Mouse (Mus musculus): ENCODE data around the gene Aff3.

Gene Aff3

DNA sequence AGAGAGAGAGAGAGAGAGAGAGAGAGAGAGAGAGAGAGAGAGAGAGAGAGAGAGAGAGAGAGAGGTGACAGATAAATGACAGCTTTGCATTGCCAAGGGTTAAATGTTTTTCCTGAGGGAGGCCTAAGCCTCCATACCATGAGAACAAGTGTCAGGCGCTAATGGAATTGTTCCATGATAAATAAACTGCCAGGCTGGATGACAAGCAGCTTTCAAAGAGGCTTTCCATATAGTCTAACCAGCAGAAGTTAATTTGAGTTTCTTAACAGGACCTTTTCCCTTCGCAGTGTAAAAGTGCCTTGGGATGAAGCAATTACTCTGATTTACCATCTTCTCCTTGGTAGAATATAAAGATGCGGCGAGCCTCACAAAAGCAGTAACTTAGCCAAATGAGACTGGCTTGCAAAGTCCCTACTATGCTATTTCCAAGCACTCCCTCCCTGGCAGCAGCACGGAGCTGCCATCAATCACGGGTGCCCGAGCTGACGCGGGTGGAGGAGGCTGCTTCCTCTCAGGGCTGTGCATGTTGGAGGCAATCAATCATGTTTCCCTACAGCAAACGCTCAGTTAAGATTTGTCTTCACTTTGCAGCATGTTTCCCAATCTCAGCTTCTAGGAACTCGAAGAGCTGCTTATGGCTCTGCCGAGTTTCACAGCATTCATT lies 119.3 kb downstream of the Aff3 start:
- no peak for DNase-seq (ENCODE audit: low read depth, low spot score)

DNA sequence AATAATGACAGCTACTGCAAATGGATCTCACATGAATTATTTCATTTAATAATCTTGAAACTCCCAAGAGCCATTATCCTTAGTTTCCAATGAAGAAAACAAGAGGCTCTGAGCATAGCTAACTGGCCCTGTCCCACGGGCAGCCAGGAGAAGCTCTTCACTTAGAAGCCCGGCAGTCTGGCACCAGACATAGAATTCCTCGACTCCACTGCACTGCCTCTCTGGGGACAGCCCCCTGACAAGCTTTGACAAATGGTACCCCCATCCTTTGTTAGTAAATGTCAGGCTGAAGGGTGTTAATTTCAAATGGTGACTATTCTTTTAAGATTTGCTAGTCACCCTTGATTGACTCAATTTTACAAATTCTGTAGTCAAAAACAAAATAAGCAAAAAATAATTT lies 120.3 kb downstream of the Aff3 start:
- DNase-seq (ENCODE audit: low read depth, low spot score): no peak

DNA sequence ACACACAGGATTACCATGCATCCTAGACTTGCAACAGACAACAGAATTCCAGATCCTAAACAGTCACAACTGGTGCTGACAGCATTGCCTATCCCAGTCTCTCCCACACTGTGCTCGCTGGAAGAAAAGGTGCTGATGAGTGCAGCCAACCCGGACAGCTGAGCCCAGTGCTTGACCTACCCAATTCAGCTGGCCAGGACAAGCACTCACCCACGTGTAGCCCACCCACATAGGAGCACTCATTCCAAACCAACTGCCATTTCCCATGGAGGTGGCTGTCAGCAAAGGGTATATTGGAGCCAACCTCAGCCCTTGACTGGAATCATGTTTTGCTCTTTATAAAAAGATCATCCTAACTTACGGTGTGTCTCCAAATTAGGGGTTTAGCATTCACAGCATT lies 123.2 kb downstream of the Aff3 start:
- DNase-seq (ENCODE audit: low read depth, low spot score): no peak

DNA sequence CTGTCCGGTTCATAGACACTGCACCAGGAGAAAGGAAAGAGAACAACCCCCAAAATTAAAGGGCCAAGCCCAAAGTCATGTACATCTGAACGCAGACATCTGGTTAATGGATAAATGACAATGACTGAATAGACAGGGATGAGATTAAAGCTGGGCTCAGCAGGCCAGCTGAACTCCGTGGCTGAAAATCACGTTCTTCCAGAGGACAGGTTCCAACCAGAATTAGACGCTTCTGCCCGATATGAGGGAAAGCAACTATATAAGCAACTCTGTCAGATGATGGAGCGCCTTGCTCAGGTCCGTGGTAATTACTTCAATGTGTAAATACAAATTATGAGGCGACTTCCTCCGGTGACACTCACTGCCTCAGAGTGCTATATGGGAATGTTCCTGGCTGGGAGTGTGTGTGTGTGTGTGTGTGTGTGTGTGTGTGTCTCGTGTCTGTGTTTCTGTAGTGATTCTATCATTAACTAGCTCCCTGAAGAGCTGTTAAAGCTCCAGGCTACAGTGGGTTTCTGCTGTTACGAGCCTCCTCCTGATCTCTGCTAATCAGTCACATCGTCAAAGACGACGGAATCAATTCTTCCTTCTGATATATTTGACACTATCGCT lies 127.7 kb downstream of the Aff3 start:
- no peak for DNase-seq (ENCODE audit: low read depth, low spot score)

DNA sequence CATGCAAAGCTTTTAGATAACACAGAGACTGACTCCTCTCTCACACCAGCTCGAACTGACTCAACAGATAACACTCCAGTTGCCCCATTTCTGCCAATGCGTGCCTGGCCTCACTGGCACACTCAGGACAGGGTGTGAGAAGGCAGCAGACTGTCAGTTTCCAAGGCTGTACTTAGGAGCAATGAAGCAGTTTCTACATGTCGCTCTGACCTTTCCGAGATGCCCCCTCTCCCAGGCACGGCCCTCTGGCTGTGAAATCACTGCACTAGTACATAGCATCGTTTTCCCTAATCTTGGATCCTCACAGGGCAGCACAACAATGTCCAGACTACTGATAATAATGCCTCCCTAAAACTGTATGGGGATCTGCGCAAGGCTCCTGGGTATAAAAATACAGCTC lies 132.2 kb downstream of the Aff3 start:
- no peak for DNase-seq (ENCODE audit: low read depth, low spot score)

DNA sequence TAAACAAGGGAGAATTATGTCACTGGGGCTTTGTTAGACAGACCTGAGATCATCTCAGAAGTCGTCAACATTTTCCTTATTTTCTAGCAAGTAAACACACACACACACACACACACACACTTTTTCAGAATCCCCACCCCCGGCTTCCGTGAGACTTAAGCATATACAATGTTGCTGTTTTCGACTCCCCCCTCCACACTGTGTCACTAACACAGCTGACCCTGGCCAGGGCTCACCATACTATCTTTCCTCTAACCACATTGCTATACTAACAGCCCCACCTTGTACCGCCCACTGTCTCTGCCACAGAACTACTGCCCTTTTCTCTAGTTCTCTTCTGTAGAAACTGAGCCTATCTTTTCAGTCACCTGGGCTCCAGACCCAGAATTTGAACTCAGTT lies 136.1 kb downstream of the Aff3 start:
- no peak for DNase-seq (ENCODE audit: low read depth, low spot score)

DNA sequence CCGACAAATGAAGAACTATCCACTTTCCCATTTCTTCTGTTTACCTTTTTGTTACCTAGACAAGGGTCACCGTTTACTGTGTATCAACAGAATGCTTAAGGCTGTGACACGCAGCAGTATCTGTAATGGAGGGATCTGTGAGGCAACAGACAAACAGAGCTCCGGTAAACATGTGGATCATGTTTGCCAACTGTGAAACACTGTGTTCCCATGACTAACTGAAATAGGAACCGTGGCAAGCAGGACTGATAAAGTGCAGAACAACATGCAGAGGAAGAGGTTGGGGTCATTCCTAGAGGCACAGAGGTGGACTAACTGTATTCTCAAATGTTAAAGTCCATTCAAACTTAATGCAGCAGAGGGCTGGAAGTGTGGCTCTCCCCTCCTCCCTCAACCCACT lies 138.2 kb downstream of the Aff3 start:
- DNase-seq (ENCODE audit: low read depth, low spot score): no peak

DNA sequence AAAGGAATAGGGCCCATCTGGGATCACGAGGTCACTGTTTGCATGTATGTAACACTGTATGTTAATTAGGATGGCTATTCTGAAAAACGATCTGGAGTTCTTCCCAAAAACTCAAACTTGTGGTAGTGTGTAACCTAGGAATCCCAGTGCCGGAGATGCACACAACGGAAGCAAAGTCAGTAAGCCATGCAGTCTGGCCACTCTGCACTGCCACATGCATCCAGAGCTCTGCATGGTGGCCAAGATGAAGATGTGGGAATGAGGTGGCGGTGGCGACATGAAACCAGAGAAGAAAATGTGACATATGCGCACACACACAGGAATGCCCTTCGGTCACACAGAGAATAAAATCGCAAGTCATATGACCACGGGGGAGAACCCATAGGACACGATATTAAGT lies 143.1 kb downstream of the Aff3 start:
- DNase-seq (ENCODE audit: low read depth, low spot score): no peak

DNA sequence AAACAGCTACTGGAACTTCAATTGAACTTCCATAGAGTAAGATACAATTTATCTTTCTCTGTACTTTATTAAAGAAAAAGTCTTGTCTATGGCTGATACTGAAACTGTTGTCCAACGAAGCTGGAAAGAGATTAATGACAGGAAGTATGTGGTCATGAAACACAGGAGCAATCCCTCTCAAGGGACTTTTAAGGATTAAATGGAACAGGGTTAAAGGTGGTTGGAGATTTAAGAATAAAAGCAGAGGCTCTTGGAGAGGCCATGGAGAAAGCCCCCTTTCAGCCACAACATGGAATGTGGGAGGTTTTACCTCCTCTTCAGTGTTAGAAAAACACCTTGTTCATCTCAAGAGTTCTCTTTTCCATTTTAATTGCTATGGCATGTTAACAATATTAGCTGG lies 148.5 kb downstream of the Aff3 start:
- no peak for DNase-seq (ENCODE audit: low read depth, low spot score)

DNA sequence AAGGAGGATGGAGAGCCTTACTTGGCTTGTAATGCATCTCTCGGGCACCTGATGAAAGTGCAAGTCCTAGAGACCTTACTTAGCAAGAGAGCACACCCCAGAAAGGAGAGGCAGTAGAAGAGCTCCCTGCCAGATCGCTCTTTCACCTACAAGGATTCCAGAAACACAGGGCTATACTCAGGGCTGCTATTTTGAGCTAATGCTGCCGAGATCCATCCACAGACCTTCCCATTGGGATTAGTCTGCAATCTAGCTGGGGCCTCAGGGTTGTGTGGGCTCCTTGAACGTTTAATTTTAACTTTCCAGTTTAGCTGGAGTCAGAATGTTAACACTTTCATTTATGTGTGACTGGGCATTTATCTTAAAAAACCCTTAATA lies 150.1 kb downstream of the Aff3 start:
- no peak for DNase-seq (ENCODE audit: low read depth, low spot score)

DNA sequence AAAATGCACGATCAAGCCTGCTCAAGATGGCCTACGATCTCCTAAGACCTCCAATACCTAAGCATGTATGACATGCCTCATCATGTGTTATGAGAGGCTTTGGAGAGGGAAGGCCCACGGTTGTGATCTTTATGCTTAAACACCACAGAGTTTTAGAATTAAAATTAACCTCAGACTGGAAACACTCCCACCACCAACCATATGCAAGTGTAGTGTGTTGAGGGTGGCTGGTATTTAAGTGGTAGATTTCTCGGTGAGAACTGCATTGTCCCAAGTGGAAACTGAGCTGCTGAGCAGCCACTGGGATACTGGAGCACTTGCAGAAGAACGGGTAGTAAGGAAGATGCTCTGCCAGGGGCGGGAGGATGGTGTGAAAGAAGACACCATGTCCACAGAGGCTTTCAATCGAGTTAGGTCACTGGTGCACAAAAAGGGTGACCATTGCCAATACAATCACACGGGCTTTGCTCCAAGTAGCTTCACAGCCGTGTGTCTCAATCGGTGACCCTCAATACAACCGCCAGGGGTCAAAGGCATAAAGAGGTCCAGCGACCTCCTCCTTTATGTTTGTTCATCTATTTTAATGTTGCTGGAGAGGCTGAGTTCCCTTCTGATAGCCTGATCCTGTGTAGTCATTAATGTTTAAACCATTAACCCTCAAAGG lies 150.7 kb downstream of the Aff3 start:
- no peak for DNase-seq (ENCODE audit: low read depth, low spot score)

DNA sequence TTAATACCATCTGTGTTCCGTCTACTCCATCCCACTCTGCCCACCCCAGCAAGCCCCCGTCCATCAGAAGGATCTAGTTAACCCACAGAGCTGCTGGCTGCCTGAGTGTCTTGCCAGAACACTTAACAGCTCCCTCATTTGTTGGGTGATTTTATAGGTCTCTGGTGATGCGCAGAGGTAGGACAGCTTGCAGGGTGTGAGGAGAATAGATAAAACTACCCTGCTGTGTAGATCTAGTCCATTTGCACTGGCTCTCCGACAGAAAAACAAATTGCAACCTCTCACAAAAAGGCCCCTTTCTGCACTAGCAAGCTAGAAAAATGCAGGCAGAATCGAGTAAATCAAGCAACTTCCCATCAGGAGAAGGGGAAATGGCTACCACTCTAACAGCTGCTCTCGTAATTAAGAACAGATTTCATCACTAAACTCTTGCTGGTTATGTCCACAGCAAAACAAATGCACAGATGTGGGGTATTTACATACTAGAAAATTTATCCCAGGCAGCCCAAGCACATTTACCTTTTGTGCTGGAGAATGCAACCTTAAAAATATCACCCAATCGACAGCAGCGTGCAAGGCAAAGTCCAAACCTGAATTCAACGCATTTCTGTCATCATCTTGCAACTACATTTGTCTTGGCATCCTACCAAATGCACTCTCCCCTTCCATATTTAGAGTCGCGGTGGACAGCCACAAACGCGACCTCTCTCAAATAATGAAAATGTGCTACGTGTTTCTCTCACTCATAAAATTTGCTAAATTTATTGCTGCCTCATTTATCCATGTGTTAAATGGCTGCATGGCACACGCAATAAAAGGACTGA lies 152.3 kb downstream of the Aff3 start:
- no peak for DNase-seq (ENCODE audit: low read depth, low spot score)

DNA sequence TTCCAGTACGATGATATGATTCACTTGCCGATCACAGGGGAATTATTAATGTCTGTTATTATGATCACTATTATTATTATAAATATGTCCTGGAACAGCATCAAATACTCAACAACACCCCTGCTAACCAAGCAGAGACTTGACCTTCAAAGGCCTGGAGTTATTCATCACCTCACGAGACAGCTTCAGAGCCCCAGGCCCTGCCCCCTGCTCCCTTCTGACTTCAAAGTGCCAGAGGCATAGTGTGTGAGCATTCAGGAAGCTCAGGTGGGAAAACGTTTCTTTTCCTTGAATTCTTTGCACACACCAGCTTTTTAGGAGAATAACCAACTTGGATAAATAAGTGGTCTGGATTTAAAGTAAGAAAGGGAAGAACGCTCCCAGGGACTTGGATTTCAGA lies 153.7 kb downstream of the Aff3 start:
- DNase-seq (ENCODE audit: low read depth, low spot score): no peak

DNA sequence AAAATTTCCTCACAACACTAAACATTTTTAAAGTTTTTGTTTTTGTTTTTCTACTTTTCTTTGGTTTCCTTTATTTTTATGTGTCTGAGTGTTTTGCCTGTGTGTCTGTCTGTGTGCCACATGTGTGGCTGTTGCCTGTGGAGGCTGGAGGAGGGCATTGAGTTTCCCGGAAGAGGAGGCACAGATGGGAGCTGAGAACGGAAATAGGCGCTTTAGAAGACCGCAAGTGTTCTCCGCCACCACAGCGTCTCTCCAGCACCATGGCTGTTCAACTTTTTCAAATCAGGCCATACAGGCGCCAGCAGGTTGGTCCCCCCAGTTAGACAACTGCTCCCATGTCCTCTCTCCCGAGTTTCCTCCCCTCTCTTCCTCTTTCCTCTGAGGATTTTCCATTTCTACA lies 155.5 kb downstream of the Aff3 start:
- DNase-seq (ENCODE audit: low read depth, low spot score): no peak

DNA sequence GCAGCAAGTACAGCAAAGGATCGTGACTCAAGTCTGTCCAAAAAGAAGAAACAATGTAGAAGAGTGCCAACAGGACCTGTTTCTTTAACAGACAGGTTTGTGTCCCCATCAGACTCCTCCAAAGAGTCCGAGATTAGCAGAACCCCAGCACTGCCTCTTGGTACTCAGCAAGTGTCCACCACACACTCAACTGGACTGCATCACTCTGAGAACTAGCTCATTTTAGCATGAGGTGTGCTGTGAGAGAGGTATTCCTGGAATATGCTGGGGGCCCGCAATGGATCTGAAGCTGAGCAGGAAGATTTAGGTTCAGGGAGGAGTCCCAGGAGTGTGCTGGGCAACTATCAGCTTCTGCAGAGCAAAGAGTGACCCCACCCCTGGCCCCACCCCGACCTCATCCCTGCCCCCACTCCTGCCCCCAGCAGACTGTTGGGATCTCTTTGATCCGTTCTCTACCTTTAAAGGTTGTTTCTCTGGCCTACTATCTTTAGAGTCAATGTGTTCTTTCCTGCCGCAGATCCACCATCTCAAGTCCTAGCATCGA lies 157.0 kb downstream of the Aff3 start:
- no peak for DNase-seq (ENCODE audit: low read depth, low spot score)

DNA sequence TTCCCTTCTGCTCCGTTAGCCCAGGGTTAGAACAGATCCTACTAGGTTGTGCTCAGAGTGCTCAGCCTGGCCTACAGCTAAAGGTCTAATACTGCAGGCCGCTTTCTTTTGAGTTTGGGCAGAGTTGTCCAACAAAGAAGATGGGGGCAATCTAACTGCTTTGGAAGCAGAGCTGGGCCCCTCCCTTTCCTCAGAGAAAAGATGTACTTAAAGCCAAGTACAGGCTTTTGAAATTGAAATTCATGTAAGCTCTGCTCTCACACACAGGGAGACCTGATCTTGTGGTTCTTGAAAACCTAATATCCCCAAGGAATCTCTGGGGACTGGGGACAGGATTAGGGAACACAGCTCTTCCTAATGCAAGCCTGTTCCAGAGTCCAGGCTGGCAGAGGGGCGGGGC lies 158.4 kb downstream of the Aff3 start:
- DNase-seq (ENCODE audit: low read depth, low spot score): no peak

DNA sequence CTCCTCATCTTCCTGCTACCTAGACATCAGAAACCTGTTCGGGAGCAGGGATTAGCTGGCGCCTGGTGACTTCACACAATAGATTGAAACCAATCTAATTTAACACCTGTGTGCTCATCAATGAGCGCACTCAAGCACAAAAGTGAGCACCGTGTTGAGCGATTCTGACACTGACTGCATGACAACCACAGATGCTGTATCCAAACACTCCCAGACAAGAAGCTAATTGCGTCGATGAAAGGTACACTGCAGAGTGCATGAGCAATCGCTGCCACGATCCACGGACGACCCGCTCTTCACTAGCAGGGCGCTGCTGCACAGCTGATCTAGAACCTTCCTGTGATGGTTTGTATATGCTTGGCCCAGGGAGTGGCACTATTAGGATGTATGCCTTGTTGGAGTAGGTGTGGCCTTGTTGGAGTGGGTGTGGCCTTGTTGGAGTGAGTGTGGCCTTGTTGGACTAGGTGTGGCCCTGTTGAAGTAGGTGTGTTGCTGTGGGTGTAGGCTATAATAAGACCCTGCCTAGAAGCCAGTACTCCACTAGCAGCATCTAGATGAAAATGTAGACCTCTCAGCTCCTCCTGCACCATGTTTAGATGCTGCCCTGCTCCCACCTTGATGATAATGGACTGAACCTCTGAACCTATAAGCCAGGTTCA lies 161.2 kb downstream of the Aff3 start:
- DNase-seq (ENCODE audit: low read depth, low spot score): peak; percentile 8

DNA sequence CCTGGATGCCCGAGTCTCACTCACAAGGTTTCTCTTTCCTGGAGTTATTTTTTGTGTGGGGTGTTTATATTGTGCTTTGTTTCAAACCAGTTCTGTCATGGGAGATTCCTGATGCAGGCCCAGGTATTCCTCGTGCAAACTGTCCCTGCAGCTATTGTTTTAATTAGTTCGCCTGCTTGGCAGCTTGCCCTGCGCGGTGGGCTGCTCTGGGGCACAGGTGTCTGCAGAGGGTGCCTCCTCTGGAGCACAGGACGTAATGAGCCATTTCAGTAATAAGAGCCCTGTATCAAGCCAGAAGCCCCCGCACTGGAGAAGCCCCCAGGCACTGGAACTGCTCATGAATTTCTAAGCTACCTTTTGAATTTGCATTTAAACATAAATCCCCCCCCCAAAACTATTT lies 162.0 kb downstream of the Aff3 start:
- no peak for DNase-seq (ENCODE audit: low read depth, low spot score)

DNA sequence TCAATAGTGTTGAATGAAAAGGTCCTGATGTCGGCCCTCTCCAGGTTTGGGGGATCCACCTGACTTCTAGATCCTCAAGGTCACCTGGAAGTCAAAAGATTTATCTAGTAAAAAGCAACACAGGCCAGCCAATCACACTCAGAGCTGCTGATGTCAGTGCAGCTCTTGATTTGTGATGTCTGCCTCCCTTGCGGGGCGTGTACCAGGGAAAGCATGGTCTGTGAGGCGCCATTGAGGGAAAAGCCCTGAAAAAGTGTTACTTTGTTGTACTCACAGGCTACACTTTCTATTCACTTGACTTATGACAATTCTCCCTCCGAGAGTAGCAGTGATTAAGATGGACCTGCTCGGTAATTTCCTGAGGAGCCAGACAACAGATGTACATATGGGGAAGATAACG lies 163.5 kb downstream of the Aff3 start:
- DNase-seq (ENCODE audit: low read depth, low spot score): no peak

DNA sequence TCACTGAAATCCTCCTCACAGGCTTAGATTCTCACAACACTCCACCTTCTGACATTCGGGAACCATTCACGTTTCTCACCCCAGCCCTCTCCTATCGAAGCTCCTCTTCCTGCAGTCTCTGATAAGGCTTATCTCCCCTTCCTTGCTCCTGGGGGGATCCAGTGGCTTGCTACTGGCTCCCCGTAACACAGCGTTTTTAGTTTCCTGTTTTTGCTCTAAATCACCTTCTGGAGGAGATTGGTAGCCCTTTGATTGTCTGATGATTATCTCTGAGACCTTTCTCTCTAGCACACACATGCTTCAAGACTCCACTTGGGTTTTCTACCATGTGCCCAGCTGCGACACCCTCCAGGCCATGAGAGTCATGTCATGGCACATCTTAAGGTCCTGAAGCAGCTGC lies 165.3 kb downstream of the Aff3 start:
- DNase-seq (ENCODE audit: low read depth, low spot score): peak; percentile 2

DNA sequence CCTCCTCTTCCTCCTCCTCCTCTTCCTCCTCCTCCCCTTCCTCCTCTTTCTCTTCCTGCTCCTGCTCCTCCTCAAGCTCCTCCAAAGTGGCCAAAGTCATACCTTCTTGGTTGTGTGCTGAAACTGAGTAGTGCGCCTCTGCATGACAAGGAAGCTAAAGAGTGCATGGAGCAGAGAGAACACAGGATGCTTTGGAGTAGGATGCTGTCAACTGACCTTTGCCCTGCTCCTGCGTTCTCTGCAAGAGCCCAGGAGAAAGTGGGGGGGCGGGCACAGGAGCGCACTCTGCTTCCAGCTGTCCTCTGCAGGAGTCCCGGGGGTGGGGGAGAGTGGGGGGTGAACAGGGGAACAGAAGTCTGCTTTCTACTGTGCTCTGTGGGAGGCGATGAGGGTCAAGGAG lies 167.2 kb downstream of the Aff3 start:
- no peak for DNase-seq (ENCODE audit: low read depth, low spot score)
